Mouse (Mus musculus): ENCODE data around the gene Ces1f.

DNA sequence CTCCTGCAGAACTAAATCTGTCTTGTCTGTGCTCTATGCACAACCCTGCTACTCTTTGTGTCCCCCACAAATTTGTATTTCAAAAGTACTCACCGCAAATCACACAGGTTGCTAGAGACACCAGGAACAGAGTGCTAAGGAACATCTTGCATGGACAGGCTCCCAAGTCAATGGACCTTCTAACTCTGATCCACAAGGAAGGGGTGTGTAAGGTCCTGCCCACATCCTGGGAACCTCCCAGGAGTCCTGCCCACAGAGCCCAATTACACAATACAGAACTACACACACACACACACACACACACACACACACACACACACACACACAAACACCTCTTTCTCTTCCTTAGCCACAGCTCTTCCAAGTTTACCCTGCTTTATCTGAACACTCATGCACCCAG, at the start of gene Ces1f:
- TF ChIP-seq POLR2A (IDR thresholded peaks at IDR 0.05; ENCODE audit: borderline replicate concordance, control insufficient read depth, low read depth, low read length) (no peak), CTCF (IDR thresholded peaks at IDR 0.05; ENCODE audit: control insufficient read depth, insufficient read depth, low read length) (no peak)

Measured in bone marrow, adult 2 months (tissue).